Mouse (Mus musculus) adrenal gland, postnatal 10 days (tissue): ENCODE data around the gene Magix. TPM values are rescaled to one million over a fixed set of nuclear protein-coding genes. Genes with fewer than 3 reads are reported as not detected.
A peak's percentile ranks its signal among the peaks of the same experiment; 100 is the strongest.
"Not testable (repeated sequence)": the region's sequence is repeated elsewhere in the genome, so short reads cannot be mapped to it uniquely, and the experiment has no call there.

Experiments
- DNase-seq: peaks from one replicate; pipeline ENCODE4 v3.0.0; 2021; ENCODE audit warnings: mixed read lengths
- long read RNA-seq, 2 experiments: library from polyadenylated mRNA; stranded (forward); transcript quantifications; one replicate each; pipeline ENCODE4 v2.0.0; 2021
- total RNA-seq, 2 experiments: library from RNA; stranded (reverse); gene quantifications; 2 replicates each; pipeline ENCODE4 v1.2.3; 2021

Magix gene
- total RNA-seq = 1 to 10 TPM; 5.3 to 5.8 TPM
- long read RNA-seq, experiment 1, transcript Magix-201 (6 exons, 1,342 nt) = major isoform, 7 of 13 reads
- long read RNA-seq, experiment 1, partial matches to known transcripts = 2 of 13 reads
- long read RNA-seq, experiment 1, other reads (novel, unspliced or antisense) = 2 of 13 reads
- long read RNA-seq, experiment 2, partial matches to known transcripts = 0 of 4 reads
- long read RNA-seq, experiment 2, other reads (novel, unspliced or antisense) = 1 of 4 reads

DNA sequence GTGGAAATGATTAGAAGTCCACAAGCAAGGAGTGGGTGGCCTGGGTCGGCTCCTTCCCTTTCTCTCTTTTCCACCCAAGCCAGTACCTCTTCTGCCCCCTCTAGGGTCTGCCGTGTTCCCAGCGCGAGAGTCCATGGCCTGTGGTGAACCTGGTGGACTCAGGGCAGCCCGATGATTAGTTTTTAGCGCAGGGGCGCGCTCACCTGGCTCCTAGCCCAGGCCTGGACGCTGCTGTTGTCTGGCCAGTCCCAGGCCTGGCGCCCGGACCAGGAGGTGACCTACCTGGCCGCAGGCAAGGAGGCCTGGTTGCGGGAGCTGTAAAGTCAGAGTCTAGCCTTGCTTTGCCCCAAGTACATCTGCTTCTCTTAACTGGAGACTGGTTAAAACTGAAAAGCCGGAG lies at the start of gene Magix:
TSS of gene Magix (minus strand) at position 388 of the 400 bp plus-strand sequence.
- DNase-seq = peak; percentile 42

DNA sequence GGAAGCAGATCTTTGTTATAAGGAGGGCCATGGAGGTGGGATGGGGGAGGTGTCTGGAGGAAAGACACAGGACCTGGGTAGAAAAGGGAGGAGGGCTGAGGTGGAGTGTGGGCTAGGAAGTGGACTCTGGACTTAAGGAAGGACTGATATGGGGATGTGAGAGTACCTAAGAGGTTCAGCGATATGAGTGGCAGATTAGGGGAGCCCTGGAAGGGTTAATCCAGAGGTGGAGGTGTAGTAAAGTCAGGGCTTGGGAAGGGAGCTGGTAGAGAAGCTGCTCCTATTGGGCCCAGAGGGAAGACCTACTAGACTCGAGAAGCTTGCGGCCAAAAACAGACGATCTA lies 47.8 kb upstream of the Magix start:
- no peak for DNase-seq

- DNase-seq = peak; percentile 78
These were observed 47.3 kb upstream of the Magix start, which contains the start of gene Praf2 for GRCm38 (mm10) chrX:7728215-7728921. Gene Praf2, plus strand, starts transcription at chrX:7728439.

DNA sequence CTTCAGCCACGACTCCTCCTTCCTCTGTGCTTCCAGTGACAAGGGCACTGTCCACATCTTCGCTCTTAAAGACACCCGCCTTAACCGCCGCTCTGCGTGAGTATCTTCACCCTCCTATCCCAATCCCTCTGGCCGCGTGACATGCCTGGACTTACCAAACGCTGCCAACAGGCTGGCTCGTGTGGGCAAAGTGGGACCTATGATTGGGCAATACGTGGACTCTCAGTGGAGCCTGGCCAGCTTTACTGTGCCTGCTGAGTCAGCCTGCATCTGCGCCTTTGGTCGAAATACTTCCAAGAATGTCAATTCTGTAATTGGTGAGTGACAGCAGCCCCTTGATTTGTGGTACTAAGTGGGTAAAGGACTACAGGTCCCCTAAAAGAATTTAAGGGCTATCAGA lies 46.1 kb upstream of the Magix start:
- peak; percentile 45 for DNase-seq

DNA sequence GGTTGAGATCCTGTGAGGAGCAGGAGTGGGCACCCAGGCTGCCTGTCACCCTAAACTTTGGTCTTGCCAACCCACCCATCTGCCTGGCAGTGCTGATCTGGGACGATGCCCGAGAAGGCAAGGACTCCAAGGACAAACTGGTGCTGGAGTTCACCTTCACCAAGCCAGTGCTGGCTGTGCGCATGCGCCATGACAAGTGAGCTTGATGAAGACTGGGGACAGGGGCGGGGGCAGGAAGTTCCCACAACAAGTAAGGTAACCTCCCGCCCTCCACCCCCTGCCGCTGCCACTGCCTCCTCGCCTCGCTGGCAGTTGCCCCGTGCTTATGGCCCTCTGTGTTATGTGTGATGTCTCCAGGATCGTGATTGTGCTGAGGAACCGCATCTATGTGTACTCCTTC lies 44.8 kb upstream of the Magix start:
- no peak for DNase-seq

DNA sequence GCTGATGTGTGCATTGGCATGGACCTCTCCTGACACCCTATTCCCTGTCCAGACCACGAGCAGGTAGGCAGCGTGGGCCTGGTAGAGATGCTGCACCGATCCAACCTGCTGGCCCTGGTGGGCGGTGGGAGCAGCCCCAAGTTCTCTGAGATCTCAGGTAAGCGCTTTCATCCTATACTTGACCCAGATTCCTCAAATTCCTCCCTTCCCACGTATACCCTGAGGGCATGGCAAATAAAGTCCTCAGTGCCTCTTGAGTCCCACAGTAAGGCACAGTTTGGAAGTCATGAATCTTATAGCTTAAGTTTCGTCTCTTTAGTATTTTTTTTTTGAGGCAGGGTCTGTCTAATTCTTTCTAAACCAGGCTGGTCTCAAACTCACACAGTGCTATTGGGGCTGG lies 43.1 kb upstream of the Magix start:
- DNase-seq = no peak

DNA sequence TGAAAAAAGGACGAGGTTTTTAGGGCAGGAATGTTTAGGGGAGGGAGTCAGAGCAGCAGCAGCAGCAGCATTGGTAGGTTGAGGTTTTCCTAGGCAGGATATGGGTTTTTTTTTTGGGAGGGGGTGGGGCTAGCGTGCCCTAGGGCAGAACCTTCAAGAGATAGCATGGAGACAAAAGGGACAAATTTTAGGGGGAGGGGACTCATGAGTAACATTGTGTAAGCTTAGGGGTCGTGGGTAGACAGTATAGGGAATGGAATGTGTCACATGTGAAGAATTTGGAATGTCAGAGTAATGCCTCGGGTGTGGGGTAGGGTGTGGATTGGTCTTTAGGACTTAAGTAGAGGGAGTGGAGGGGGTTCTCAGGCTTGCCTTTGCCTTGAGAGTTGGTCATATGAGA lies 41.6 kb upstream of the Magix start:
- no peak for DNase-seq

DNA sequence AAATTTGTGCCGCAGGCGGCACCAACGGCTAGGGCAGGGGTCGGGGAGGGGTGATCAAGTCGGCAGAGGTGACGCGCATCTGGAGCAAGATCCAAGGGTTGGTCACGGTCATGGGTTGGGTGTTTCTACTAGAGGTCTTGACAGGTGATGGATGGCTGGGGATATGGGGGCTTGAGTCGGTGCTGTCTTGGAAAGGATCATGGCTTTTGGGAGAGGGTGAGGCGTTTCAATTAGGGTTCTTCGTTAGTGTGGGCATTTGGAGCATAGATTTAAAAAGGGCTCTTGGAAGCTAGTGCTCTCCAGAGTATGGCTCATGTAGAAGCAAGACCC lies 41.2 kb upstream of the Magix start:
- DNase-seq = no peak

DNA sequence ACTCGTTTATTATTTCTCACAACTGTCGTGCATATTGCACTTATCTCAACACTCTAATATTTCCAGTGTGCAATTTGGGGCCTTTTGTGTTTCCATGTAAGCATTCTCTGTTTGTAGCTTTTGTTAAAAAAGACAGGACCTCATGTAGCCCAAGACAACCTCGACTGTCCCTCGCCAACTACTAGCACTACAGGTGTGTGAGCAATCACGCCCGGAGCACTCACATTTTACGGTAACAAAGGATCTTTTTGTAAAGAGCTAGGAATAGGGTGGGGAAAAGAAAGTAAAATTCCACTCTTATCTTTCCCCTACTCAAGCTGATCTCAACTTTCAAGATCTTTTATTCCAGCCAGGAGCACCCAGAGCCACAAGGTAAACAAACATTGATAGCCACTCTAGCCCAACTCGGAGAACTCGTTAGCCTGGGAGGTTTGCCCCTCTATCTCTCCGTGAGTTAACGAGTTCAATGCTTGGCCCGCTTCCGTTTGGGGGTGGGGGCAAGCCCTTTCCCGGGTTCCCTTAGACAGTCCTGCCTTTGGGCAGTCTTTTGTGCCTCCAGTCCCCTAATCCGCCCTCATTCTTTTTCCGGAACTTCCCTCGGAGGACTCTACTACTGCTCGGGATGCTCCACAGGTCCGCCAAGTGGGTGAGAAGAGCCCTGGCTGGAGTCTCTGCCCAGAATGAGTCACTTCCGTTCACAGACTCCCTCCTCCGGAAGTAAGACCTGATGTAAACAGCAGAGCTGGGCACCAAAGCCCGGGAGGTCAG lies 40.6 kb upstream of the Magix start, which contains the start of gene Gm45208:
TSS of gene Gm45208 (plus strand) at position 732 of the 768 bp plus-strand sequence.
- DNase-seq = peak; percentile 75

GRCm38 (mm10) chrX:7716058-7716457 lies 35.0 kb upstream of the Magix start:
- not testable (repeated sequence) for DNase-seq

GRCm38 (mm10) chrX:7714135-7714899 lies 33.3 kb upstream of the Magix start, which contains the start of gene Wdr45:
Gene Wdr45, plus strand, starts transcription at chrX:7714333.
- peak; percentile 89 for DNase-seq

GRCm38 (mm10) chrX:7713764-7714134 lies 32.7 kb upstream of the Magix start:
- not testable (repeated sequence) for DNase-seq

DNA sequence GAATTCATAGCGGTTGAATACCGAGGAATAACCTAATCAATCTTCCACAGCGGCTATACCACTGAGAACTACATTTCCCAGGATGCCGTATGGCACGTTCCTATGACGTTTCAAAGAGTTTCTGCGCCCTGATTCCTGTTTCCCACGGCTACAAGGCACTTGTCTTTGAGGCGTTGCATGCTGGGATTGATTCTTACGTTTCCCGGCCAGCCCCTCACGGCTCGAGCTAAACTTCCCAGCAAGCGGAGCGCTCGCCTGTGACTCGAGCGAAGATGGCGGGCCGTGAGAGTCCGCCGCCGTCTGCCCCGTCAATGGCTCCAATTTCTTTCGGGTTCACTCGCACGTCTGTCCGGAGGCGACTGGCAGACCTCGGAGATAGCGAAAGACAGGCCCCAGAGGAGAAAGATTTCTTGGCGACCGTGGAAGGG lies 15.9 kb upstream of the Magix start, which contains the start of gene Gpkow:
TSS of gene Gpkow (plus strand) at position 178 of the 428 bp plus-strand sequence.
- peak; percentile 82 for DNase-seq

GRCm38 (mm10) chrX:7696520-7696919 lies 15.5 kb upstream of the Magix start:
- no peak for DNase-seq

DNA sequence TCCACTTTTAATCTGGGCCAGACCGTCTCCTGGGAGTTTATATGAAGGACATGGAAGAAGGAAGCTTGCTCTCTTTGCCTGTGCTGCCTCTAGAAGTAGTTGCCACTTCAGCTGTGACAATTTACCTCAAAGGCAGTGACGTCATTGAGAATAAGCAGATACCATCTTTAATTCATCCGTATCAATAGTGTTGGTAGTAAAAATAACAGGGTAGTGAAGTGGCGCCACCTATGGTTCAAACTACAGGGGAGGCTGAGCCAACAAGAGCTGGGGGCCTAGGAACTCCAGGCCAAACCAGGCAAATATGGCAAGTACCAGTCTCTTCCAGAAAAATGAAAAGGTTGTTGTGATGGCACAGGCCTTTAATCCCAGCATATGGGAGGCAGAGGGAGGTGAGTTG lies 11.8 kb upstream of the Magix start:
- DNase-seq = peak; percentile 45

GRCm38 (mm10) chrX:7690486-7690885 lies 9.4 kb upstream of the Magix start:
- DNase-seq = no peak

- DNase-seq = no peak
These were observed 7.3 kb upstream of the Magix start for GRCm38 (mm10) chrX:7688321-7688720.

- no peak for DNase-seq
These were observed 1.0 kb downstream of the Magix start for GRCm38 (mm10) chrX:7680057-7680412.

- peak; percentile 92 for DNase-seq
These were observed 1.5 kb downstream of the Magix start for GRCm38 (mm10) chrX:7679405-7680056.

DNA sequence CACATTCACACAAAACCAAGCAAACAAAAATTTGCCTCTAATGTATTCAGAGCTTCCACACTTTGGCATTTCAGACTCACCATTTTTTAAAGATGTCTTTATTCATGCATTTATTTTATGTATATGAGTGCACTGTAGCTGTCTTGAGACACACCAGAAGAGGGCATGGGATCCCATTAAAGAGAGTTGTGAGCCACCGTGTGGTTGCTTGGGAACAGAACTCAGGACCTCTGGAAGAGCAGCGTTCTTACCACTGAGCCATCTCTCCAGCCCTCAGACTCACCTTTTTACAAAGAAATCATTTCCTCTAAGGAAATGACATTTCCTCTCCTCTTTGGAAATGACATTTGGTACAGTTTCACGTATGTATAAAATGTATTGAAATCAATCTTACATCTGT lies 2.1 kb downstream of the Magix start:
- DNase-seq = no peak

- no peak for DNase-seq
These were observed 6.1 kb downstream of the Magix start for GRCm38 (mm10) chrX:7675001-7675380.
